9 mouse cellular contexts compared by ENCODE assay signal in genomic region chr4:141120700-141121099, GRCm38 (mm10). TPM values are rescaled to one million over a fixed set of nuclear protein-coding genes. Genes with fewer than 3 reads are reported as not detected.
A peak's percentile ranks its signal among the peaks of the same experiment; 100 is the strongest.
DNase-seq lines count a peak whose midpoint lies in the region; ATAC-seq and TF ChIP-seq lines count a peak whose summit lies in the region.
"Had no signal": no experiment of that assay in that cellular context is flagged by ENCODE, and none has a peak within 500 bp of the region (broad histone marks: within the 10 kb centered on the region; RNA-seq: fewer than 3 reads in every experiment).

No protein-coding gene starts in this region.

- H3K36me3 ChIP-seq in E14TG2a.4 (ENCODE audit: insufficient read depth, low read length): peaks cover 84% of the 10 kb centered on the region
- peaks cover 11% of the 10 kb centered on the region; the same call in 1 of the 2 replicates for H3K36me3 ChIP-seq in intestine, embryonic 16.5 days (ENCODE audit: control insufficient read depth, insufficient read depth, low read length)
- H3K36me3 ChIP-seq in liver, adult 2 months (ENCODE audit: control insufficient read depth, insufficient read depth, low read length): peaks cover 4% of the 10 kb centered on the region; the same call in 1 of the 2 replicates

- H3K9me3 ChIP-seq in E14TG2a.4 (ENCODE audit: low read length): no peaks in the 10 kb centered on the region
- no peaks in the 10 kb centered on the region for H3K9me3 ChIP-seq in intestine, embryonic 16.5 days (ENCODE audit: control insufficient read depth, low read length)

- TF ChIP-seq CTCF in cerebellum, adult 2 months (IDR thresholded peaks at IDR 0.05; ENCODE audit: borderline replicate concordance, insufficient read depth, low read depth, low read length): peak; percentile 60
- peak; percentile 55 for TF ChIP-seq CTCF in E14TG2a.4 (conservative IDR thresholded peaks at IDR 0.05; ENCODE audit: low read length)
- peak; percentile 56; the same call in 1 of the 2 replicates for TF ChIP-seq CTCF in embryonic fibroblast, embryonic 13.5 days (IDR thresholded peaks at IDR 0.05; ENCODE audit: borderline replicate concordance, insufficient read depth, low read length)
- peak; percentile 61 for TF ChIP-seq CTCF in liver, adult 2 months (IDR thresholded peaks at IDR 0.05; ENCODE audit: low read depth, low read length)

- ATAC-seq in intestine, embryonic 16.5 days: peak; percentile 51

- H3K4me2 ChIP-seq in intestine, embryonic 16.5 days (ENCODE audit: low read depth, low read length): no peak overlapping the region

- no peak overlapping the region for H3K27ac ChIP-seq in cerebellum, adult 2 months (ENCODE audit: insufficient read depth, low read length)
- H3K27ac ChIP-seq in embryonic fibroblast, embryonic 13.5 days (ENCODE audit: insufficient read depth, low read length): no peak overlapping the region
- no peak overlapping the region for H3K27ac ChIP-seq in intestine, embryonic 16.5 days (ENCODE audit: low read length)
- H3K27ac ChIP-seq in liver, adult 2 months (replicated peaks; ENCODE audit: insufficient read depth, low read depth, low read length): no peak overlapping the region

- no peak overlapping the region for H3K9ac ChIP-seq in intestine, embryonic 16.5 days (ENCODE audit: low read depth, low read length)
- no peak overlapping the region for H3K9ac ChIP-seq in liver, adult 2 months (ENCODE audit: low read depth, low read length)

- peaks cover 33% of the 10 kb centered on the region for H3K79me2 ChIP-seq in liver, adult 2 months (ENCODE audit: control insufficient read depth, insufficient read depth, low read length)

- peaks cover 36% of the 10 kb centered on the region for H3K4me1 ChIP-seq in cerebellum, adult 2 months (ENCODE audit: control insufficient read depth, insufficient read depth, low read length)
- peaks cover 98% of the 10 kb centered on the region for H3K4me1 ChIP-seq in E14TG2a.4 (replicated peaks; ENCODE audit: low read depth, low read length)
- no peaks in the 10 kb centered on the region for H3K4me1 ChIP-seq in embryonic fibroblast, embryonic 13.5 days (ENCODE audit: control insufficient read depth, insufficient read depth, low read length)
- 0 out of 2 replicates have a peak, but pooled peaks cover 8% of the 10 kb centered on the region for H3K4me1 ChIP-seq in intestine, embryonic 16.5 days (ENCODE audit: control insufficient read depth, insufficient read depth, low read length)
- H3K4me1 ChIP-seq in liver, adult 2 months (ENCODE audit: control insufficient read depth, insufficient read depth, low read length): peaks cover 10% of the 10 kb centered on the region

- WGBS in cerebellum, adult 2 months: 33% methylated on average over 11 of the region's 11 CpGs
- WGBS in intestine, embryonic 16.5 days: 23% methylated on average over 11 of the region's 11 CpGs
- WGBS in liver, adult 2 months: 60% methylated on average over 11 of the region's 11 CpGs

- no peak for TF ChIP-seq POLR2A in cerebellum, adult 2 months (IDR thresholded peaks at IDR 0.05; ENCODE audit: borderline replicate concordance, insufficient read depth, low read length)
- TF ChIP-seq POLR2A in embryonic fibroblast, embryonic 13.5 days (IDR thresholded peaks at IDR 0.05; ENCODE audit: low read depth, low read length): no peak
- no peak for TF ChIP-seq POLR2A in liver, adult 2 months (IDR thresholded peaks at IDR 0.05; ENCODE audit: extremely low read depth, insufficient read depth, low read length)

- no peak overlapping the region for H3K4me3 ChIP-seq in cerebellum, adult 2 months (replicated peaks; ENCODE audit: insufficient read depth, low read depth, low read length)
- 0 out of 2 replicates have a peak overlapping the region, but pooled peaks have one; percentile 23 for H3K4me3 ChIP-seq in E14TG2a.4 (replicated peaks; ENCODE audit: low read length)
- no peak overlapping the region for H3K4me3 ChIP-seq in embryonic fibroblast, embryonic 13.5 days (ENCODE audit: insufficient read depth, low read length)
- no peak overlapping the region for H3K4me3 ChIP-seq in intestine, embryonic 16.5 days (ENCODE audit: low read length)
- no peak overlapping the region for H3K4me3 ChIP-seq in liver, adult 2 months (ENCODE audit: insufficient read depth, low read depth, low read length)

- peak in 1 of 2 experiments; percentile 40 for DNase-seq in cerebellum, adult 2 months
- DNase-seq in cerebellum, adult 11 months: no peak
- DNase-seq in liver, adult 2 months (ENCODE audit: extremely low read depth, low read depth, low spot score): no peak
- peak; percentile 64 for DNase-seq in neural tube, embryonic 10.5 days (ENCODE audit: extremely low spot score, low spot score)
- DNase-seq in thymus, postnatal 4 days: peak; percentile 86

- no peaks in the 10 kb centered on the region for H3K27me3 ChIP-seq in cerebellum, adult 2 months (ENCODE audit: control insufficient read depth, insufficient read depth, low read length)
- no peaks in the 10 kb centered on the region for H3K27me3 ChIP-seq in E14TG2a.4 (ENCODE audit: insufficient read depth, low read length)
- no peaks in the 10 kb centered on the region for H3K27me3 ChIP-seq in intestine, embryonic 16.5 days (replicated peaks; ENCODE audit: control insufficient read depth, insufficient read depth, low read length)
- H3K27me3 ChIP-seq in liver, adult 2 months (ENCODE audit: control insufficient read depth, insufficient read depth, low read length): no peaks in the 10 kb centered on the region

RNA-seq across cellular contexts. Expression of gene Szrd1, which starts 18.9 kb away (rescaled TPM):
- 29.2 and 29.9 TPM in 2 replicates for polyA plus RNA-seq in cerebellum, adult 2 months (2012; rRNA removed)
- 117 and 126 TPM in 2 replicates for polyA plus RNA-seq in embryonic fibroblast, embryonic 13.5 days (2011; ENCODE audit: insufficient read length, low read depth, missing spikeins)
- polyA plus RNA-seq in intestine, embryonic 16.5 days (2015; fragmentation: Nextera tagmentation; extraction: Ambion mirVana): 44.4 and 46.4 TPM in 2 replicates
- total RNA-seq in liver, adult 2 months (2014; rRNA removed): 26.6 and 39.5 TPM in 2 replicates
- polyA plus RNA-seq in liver, adult 2 months (2012; rRNA removed): 43.6 and 46.8 TPM in 2 replicates

RNA-seq across cellular contexts. Expression of gene Fbxo42, which starts 27.0 kb away (rescaled TPM):
- 21.1 and 21.5 TPM in 2 replicates for polyA plus RNA-seq in cerebellum, adult 2 months (2012; rRNA removed)
- 17.9 and 22.1 TPM in 2 replicates for polyA plus RNA-seq in embryonic fibroblast, embryonic 13.5 days (2011; ENCODE audit: insufficient read length, low read depth, missing spikeins)
- 17.9 and 18.5 TPM in 2 replicates for polyA plus RNA-seq in intestine, embryonic 16.5 days (2015; fragmentation: Nextera tagmentation; extraction: Ambion mirVana)
- 2.0 and 2.8 TPM in 2 replicates for total RNA-seq in liver, adult 2 months (2014; rRNA removed)
- polyA plus RNA-seq in liver, adult 2 months (2012; rRNA removed): 4.6 and 6.3 TPM in 2 replicates

RNA-seq across cellular contexts. Expression of gene Spata21, which starts 32.6 kb away (rescaled TPM):
- polyA plus RNA-seq in cerebellum, adult 2 months (2012; rRNA removed): 0.21 and 0.48 TPM in 2 replicates
- not detected in 2 replicates for polyA plus RNA-seq in embryonic fibroblast, embryonic 13.5 days (2011; ENCODE audit: insufficient read length, low read depth, missing spikeins)
- polyA plus RNA-seq in intestine, embryonic 16.5 days (2015; fragmentation: Nextera tagmentation; extraction: Ambion mirVana): 0.22 TPM in 1 of 2 replicates, not detected in the other
- total RNA-seq in liver, adult 2 months (2014; rRNA removed): not detected in 2 replicates
- polyA plus RNA-seq in liver, adult 2 months (2012; rRNA removed): not detected in 2 replicates
- polyA plus RNA-seq: heart, embryonic 14.5 days had no signal

RNA-seq across cellular contexts. Expression of gene Necap2, which starts 42.5 kb away (rescaled TPM):
- 66.3 and 68.7 TPM in 2 replicates for polyA plus RNA-seq in cerebellum, adult 2 months (2012; rRNA removed)
- 47.2 and 48.5 TPM in 2 replicates for polyA plus RNA-seq in embryonic fibroblast, embryonic 13.5 days (2011; ENCODE audit: insufficient read length, low read depth, missing spikeins)
- 79.6 and 82.0 TPM in 2 replicates for polyA plus RNA-seq in intestine, embryonic 16.5 days (2015; fragmentation: Nextera tagmentation; extraction: Ambion mirVana)
- 5.2 and 8.5 TPM in 2 replicates for total RNA-seq in liver, adult 2 months (2014; rRNA removed)
- polyA plus RNA-seq in liver, adult 2 months (2012; rRNA removed): 7.6 and 11.3 TPM in 2 replicates

Comparison
In these comparisons a context has a peak if more than half of its experiments do, and no peak if none do; other contexts are left out.
1. DNase-seq: peak in neural tube, embryonic 10.5 days (single experiment) and thymus, postnatal 4 days (single experiment); none in cerebellum, adult 11 months (single experiment) and liver, adult 2 months (single experiment).
2. Peak in every context shown above with its lines, with median percentiles within 50 percentile points of each other: CTCF ChIP-seq.